Mouse (Mus musculus) embryo, embryonic 11 days (tissue): ENCODE data around the gene Gm12184.
"Not testable (repeated sequence)": the region's sequence is repeated elsewhere in the genome, so short reads cannot be mapped to it uniquely, and the experiment has no call there.

Experiments
- DNase-seq: peaks from one replicate; pipeline ENCODE4 v3.0.0-alpha.2; 2015

Gene Gm12184

DNA sequence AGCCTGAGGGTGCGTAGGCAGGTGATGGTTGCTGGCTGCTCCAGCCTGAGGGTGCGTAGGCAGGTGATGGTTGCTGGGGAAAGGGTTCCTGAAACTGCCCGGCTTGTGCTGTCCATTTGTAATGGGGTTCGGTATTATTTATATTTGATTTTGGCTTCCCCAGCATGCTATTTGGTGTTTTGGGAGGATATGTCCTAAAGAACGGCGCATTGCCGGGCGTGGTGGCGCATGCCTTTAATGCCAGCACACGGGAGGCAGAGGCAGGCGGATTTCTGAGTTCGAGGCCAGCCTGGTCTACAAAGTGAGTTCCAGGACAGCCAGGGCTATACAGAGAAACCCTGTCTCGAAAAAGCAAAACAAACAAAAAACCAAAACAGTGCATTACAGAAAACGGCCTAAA lies 5.2 kb downstream of the Gm12184 start:
- not testable (repeated sequence) for DNase-seq

DNA sequence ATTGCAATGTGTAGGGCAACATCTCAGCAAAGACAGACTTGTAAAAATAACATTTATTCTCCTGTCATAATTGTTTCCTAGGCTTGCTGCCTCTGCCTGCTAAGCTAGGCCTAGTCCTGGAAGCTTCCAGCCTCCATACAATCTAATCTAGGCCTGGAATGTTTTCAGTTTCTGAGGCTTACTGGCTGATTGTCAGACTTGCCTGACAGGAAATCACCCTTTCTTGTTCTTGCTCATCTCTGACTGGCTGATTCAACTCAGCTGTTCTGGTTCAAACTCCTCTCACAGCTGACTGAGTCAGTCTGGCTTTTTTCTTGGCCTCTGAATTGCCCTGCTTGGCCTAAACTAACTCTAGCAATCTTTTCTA lies 6.2 kb downstream of the Gm12184 start:
- no peak for DNase-seq

DNA sequence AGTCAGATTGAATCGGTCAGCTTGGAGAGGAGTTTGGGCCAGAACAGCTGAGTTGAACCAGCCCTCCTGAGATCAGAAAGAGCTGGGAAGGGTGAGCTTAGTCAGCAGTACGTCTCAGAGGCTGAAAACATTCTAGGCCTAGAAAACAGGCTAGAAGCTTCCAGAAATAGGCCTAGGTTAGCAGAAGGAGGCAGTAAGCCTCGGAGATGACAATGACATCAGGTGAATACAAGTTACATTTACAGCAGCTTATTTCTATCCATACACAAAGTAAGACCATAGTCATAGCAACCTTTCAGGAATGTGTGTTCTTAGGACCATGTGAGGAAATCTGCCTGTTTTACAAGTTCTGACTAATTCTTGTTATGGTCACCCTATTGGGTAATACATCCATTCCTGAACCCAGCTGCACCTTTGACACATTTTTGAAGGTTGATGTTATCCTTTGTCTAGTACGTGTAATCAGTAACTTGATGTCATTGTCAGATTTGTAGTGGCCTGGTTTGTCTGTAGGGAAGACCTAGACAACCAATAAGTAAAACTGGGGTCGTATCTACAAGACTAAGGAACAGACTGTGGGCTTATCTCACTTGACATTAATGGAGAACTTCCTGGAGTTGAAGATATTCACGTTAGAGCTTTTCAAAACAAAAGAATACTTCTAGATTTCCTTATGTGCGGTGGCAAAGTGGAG lies 6.7 kb downstream of the Gm12184 start:
- DNase-seq: no peak

DNA sequence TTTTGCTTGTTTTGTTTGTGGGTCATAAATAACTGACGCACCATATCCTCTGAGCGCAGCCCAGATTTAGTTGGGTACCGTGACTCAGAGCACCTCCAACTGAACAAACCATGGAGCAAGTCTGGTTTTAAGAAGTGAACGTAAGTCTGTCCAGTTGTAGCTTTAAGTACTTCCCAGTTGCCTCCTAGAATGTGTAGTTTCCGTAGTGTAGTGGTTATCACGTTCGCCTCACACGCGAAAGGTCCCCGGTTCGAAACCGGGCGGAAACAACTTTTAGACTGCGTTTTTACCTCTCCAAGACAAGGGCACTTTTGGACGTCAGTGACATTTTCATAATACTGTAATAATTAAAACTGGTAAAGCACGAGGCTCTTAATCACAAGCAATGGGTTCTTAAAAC lies 8.1 kb downstream of the Gm12184 start:
- DNase-seq: peak; percentile 92

DNA sequence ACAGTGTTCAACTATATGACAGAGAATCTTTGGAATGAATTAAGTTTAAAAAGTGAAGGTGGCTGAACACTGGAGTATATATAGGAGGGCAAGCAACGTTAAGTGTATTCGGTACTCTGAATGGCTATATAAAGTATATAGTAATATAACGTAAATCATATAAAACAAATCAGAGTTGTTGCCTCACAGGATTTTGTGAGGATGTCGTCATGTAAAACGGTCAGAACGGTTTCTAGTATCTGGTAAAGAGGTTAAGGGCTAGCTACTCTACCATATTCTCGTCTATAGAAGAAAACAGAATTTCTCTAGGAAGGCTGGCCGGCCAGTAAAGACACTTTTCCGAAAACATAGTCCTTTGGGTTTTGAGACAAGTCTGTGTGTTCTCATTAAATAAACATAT lies 8.7 kb downstream of the Gm12184 start:
- DNase-seq: no peak

DNA sequence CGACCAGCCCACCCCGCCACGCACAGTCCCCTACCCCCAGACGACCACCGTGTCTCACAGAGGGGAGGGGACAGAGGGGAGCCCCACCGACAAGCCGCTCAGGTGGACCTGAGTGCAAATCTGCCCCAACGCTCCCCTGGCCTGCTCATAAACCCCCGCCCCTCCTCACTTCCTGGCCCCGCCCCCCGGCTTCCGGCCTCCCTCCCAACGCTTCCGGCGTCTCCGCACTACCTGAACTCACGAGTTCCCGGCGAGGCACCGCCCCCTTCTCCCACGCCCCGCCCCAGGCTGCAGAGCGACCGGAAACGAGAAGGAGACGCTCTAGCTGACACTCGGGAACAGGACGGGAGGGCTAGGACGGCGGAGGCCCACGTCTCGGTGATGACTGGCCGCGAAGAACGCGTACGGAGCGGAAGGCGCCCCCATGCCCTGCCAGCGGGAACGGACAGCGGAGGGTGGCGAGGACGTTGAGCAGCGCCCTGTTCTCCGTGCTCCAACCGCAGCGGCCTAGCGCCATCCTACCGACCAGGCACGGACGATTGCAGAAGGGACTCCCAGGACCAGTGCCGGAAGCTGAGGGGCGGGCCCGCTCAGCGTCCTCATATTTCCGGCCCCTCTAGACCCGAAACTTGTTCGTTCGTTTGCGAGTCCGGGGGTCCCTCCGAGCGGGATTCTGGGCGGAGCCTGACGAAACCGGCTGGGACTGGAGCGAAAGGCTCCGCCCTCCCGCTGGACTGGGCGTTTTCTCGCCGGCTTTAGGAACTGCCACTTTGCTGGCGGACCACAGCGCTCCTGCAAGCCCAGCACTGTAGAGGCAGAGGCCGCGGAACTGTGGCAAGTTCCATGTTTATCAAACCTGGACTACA lies 9.4 kb downstream of the Gm12184 start, which contains the start of gene Trim41:
TSS of gene Trim41 (minus strand) at position 554 of the 866 bp plus-strand sequence.
- DNase-seq: peak; percentile 99

DNA sequence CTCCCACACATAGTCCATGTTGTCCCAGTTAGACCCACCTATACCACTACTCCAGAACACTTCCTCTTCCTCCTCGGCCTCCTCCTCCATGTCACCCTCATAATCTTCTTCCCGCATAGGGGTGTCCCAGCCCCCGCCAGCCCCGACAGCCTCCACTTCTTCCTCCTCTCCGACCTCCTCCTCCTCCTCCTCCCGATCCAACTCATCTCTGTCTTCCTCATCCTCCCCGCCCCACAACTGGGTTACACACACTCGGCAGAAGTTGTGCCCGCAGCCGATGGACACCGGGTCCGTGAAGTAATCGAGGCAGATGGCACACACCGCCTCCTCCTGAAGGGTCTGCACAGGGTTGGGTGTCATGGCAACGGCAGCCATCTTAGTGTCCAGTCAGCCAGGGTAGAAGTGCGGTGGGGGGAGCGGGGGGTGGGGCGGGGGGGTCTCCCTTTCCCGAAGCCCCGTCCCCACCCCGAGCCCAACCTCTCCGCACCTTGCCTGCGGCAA lies 10.1 kb downstream of the Gm12184 start:
- peak; percentile 79 for DNase-seq

DNA sequence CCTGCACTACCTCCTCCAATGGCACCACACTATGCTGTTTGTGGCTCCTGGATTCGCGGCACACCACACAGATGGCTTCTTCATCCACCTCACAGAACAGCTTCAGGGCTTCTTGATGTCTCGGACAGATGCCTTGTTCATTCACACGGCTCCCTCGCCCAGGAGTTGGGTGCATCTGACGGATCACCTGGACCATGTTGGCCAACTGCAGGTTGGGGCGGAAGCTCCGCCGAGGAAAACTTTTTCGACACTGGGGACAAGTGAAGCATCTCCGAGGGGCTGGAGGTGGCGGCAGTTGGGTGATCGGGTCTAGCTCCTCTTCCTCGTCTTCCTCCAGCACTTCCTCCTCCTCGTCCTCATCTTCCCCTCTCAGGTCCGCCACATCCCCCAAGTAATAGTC lies 10.6 kb downstream of the Gm12184 start:
- DNase-seq: no peak

DNA sequence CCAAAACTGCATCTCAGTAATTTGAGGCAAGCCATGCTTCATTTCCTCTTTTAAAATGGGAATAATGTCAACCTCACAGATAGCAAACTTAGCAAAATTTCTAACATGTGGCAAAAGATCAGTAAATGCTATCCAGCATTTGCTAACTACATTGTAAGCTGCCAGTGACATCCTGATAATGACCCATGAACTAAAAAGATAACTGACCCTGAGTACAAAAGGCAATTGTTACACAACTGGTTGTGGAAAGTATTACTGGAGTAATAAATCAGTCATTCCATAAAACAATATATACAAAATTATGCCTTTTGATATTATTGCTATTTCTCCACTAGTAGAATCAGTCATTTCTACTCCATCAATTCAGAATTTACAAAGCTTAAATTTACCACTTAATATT lies 12.7 kb downstream of the Gm12184 start:
- no peak for DNase-seq

DNA sequence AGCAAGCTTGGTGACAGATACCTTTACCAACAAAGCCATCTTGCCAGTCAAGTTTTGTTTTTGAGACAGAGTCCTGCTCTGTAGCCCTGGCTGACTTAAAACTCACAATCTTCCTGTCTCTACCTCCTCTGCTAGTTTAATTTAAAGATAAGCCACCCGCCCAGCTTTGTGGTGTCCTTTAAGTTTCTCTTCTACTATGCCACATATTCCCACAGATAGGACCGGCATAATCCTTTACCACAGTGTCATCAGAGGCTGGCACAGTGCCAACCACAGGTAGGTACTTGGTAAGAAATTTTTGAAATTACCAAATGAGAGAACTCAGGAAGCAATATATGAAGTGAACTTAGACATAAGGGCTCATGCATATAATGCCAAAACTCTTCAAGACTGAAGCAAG lies 16.3 kb downstream of the Gm12184 start:
- DNase-seq: no peak

DNA sequence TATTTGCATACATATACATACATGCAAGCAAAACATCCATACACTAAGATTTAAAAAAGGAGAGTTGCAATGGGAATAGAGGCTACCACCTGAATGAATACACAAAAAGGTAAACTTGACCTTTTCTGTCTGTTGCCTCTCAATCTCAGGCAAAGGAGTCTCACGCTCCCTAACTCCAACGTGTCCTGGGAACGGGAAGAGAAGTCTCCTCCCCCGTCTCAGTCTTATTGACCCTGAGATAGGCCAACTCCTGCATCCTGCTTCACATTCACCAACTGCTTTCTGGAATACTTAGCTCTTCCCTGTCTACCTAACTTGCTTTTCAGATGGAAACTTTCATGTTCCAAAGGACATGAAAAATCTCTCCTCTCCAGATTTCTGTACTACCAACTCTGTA lies 17.0 kb downstream of the Gm12184 start:
- no peak for DNase-seq

DNA sequence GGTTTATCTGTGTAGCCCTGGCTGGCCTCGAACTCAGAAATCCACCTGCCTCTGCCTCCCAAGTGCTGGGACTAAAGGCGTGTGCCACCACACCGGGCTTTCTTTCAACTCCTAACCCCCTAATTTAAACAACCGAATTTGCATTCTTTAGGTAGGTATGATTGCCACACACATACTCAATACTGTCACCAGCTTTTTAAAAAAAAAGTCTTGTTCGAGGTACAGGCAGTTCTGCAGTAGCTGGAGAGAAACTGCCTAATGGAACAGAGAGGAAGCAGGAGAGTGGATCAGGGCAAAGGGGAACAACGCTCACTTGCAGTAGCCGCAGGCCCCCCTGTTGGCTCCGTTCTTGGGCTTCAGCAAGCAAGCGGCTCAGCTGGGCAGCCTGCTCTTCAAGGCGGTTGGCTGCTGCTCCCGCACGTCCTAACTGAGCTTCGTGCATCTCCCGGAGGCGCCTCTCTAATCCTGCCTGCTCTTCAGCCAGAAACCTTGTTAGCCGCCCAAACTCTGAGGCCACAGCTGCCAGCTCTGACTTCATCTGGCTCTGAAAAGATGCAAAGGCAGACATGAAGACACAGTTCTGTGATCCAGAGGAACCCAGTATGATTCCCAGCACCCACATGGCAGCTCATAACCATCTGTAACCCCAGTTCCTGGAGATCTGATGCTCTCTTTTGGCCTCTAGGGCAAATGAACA lies 17.6 kb downstream of the Gm12184 start:
- DNase-seq: no peak

DNA sequence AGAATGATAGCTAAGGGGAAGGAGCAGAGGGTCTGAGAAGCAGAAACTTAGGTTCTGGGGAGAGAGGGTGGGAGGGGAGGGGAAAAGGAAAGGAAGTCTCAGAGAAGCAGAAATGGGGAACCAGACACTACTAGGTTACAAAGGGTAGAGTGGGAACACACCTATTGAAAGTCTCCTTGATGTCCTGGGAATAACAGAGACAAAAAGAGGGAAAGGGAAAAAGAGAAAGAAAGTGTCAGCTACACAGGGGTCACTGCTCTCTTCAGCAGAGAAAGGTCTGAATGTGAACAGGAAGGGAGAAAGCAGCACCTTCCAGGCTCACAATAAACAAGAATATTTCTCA lies 18.2 kb downstream of the Gm12184 start:
- no peak for DNase-seq

DNA sequence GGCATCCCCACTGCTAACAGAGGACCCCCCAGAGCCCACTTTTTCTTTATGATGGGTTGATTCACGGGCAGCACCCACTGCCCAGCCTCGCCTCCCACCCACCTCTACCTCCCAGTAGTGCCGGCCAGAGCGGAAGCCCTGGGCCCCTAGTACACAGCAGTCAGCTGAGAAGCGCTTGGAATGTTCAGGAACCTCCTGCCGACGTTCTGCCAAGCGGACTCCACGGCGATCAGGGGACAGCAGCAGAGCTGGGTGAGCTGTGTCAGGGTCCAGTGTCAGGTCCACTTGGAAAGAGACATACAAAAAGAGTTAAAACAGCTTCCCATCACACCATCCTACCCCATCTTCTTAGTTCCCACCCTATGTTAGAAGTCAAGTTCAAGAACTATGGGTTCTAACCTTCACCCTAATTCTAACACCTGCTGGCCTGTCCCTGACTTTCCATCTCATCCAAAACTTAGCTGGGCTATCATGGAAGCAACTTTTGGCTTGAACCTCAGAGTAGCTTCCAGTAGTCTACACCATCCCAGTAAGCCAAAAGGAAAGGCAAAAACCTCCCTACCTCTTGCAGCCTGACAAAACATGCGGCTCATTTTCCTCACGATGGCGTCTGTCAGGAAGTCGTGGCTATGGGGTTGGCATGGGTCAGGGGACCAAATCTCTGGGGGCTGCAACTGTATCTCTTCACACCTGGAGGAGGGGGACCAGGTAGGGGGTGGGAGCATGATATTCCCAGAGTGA lies 18.7 kb downstream of the Gm12184 start:
- DNase-seq: no peak

DNA sequence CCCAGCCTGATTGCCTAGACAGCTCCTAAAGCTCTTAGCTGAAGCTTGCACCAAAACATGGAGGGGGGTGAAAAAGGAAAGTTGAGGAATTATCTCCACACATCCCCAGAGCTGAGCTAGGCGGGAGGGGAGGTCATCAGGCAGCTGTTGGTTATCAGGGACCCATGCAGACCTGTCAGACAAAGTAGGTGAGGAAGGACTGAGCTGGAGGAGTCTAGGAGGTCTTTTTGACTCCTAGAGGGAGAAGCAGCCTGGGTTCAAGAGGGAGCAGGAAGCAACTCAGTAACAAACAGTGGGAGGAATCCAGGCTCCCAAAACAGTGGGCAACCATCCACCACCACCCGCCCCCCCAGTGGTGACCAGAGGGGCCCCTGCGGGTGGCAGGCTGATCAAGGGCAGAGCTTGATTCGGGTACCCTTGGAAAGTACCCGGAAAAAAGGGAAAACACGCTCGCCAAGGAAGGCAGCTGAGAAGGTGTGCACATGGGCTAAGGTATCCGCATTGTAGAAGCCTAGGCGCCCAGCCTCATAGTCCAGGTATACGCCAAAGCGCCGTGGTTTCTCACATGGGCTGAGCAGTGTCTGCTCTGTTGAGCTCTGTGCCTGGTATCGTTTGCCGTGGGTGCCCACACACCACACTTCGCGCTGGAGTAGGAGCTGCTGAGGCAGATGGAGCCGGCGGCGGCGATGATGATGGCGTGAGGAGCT lies 19.4 kb downstream of the Gm12184 start:
- DNase-seq: peak; percentile 36

DNA sequence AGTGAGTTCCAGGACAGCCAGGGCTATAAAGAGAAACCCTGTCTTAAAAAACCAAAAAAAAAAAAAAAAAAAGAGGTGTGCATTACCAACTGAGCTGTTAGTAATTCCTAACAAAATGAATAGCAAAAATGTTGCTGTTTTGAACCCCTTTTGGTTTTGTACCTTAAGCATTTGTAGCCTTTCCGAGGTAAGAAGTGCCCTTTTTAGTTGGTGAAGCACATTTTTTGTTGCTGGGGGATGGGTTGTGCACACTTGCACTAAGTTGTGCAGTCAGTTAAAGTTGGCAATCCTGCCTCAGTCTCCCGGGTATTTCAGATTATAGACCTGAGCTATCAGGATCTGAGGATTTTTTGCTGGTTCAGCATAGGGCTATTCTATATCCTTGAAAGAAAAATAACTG lies 21.5 kb downstream of the Gm12184 start:
- DNase-seq: no peak

DNA sequence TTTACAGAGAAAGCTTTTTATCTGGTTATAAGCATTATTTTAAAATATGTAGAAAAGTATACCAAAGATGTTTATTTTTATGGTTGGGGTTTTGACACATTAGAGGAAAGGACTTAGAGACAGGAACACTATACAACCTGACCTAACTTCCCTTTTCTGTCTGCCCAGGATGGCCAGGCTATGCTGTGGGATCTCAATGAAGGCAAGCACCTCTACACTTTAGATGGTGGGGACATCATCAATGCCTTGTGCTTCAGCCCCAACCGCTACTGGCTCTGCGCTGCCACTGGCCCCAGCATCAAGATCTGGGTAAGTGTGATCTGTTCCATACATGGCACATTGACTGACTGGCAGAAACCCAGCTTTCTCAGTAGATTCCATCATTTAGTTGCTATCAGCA lies 22.5 kb downstream of the Gm12184 start:
- no peak for DNase-seq

DNA sequence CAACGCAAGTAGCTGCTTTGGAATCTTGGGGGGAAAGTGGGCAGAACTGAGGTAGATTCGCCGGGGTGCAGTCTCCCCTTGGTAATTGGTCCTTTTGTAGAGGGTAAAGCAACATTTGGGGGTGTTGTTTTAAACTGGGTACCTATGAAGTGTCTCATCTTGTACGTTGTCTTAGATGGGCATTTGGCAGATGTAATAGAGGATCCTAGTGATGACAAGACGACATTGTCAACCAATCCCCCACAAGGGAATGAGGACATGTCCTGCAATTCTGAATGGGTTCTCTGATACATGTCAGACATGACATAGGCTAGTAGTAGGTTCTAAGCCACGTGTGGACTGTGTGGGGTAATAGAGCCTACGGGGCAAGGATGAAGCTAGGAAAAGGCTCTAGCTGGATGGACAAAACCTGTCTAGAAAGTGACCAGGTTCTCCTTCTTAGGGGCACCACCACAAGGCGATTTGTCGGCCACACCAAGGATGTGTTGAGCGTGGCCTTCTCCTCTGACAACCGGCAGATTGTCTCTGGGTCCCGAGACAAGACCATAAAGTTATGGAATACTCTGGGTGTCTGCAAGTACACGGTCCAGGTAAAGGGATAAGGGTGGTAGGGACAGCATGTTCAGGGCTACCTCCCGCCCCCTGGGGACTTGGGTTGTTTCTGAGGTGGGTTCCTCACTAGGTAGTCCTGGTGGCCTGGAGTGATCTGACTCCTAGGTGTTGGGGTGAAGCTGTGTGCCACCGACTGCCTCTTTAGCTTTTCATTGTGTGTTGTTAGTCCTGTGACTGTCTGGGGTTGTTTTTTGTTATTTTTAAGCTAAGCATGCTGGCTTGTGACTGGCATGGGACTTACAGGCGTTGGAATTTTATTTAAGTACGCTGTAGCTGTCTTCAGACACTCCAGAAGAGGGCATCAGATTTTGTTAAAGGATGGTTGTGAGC lies 24.4 kb downstream of the Gm12184 start:
- no peak for DNase-seq

DNA sequence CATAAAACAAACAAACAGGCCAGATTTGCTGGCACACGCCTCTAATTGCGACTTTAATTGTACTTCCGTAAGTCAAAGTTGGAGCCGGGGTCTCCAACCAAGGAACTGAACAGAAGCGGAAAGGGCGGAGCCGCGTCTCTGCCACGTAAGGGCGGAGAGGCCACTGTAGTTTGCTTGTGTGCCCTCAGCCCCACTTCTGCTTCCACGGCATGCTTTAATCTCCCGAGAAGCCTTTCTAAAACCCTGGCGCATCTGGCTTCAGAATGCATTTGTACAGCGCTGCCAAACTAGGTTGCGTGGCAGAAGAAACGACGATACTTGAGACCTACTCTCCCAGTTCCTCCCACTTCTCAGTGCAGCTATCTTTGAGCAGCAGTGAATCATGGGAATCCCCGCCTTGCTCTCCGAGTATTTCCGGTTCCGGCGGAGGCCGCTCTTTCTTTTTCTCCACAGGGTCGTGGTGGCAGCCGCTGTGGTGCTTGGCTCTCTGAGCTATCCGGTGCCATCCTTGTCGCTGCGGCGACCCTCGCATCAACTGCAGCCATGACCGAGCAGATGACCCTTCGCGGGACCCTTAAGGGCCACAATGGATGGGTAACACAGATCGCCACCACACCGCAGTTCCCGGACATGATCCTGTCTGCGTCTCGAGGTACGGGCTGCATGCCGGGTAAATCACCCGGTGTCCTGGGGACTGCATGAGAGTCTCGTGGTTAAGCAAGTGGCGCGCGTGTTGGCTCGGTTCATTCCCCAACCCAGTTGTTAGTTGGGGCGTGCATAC lies 26.3 kb downstream of the Gm12184 start, which contains the start of gene Rack1:
TSS of gene Rack1 (plus strand) at position 412 of the 781 bp plus-strand sequence.
- DNase-seq: peak; percentile 94
